Mouse (Mus musculus) thymus, adult 2 months (tissue): ENCODE results near the gene Fam149b.

Experiments
- CTCF ChIP-seq: fragments of 200-500 bp; IDR thresholded peaks from 2 replicates; pipeline ENCODE4 v1.5.1; 2012; ENCODE audit warnings: mild to moderate bottlenecking, control low read depth, low read length, moderate library complexity, borderline replicate concordance; ENCODE audit not compliant: control insufficient read depth, poor library complexity, insufficient read depth; ENCODE audit errors: extremely low read depth
- POLR2A ChIP-seq: fragments of 200-500 bp; IDR thresholded peaks from 2 replicates; pipeline ENCODE4 v1.6.1; 2012; ENCODE audit warnings: mild to moderate bottlenecking, low read length, control low read depth, moderate library complexity; ENCODE audit not compliant: control insufficient read depth, poor library complexity, insufficient read depth; ENCODE audit errors: extremely low read depth

DNA sequence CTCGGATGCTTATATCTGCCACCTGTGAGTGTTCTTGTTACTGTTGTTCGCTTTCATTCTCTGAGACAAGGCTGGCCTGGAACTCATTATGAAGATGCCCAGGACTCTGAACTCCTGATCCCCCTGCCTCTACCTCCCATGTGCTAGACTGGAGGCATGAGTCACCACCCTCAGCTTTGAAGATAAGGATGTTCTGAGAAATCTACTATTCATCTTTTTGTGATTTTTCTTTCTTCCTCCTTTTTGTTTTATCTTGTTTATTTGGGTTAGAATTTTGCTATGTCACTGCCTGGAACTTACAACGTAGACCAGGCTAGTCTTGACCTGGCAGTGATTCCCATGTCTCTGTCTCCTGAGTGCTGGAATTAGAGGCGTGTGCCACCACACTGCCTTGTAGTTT lies 16.6 kb upstream of the Fam149b start:
- TF ChIP-seq CTCF (no peak), POLR2A (no peak)
